Mouse (Mus musculus) forebrain, embryonic 11.5 days (tissue): ENCODE data around the gene Itgb2l. TPM values are rescaled to one million over a fixed set of nuclear protein-coding genes. Genes with fewer than 3 reads are reported as not detected.

Source experiments
- ATAC-seq: fragments of 200-750 bp; cut with Nextera tagmentation; replicated peaks from 2 replicates; pipeline ENCODE4 v1.8.0; 2017; ENCODE audit warnings: moderate TSS enrichment; ENCODE audit not compliant: low FRiP score
- DNase-seq: peaks from one replicate; pipeline ENCODE4 v3.0.0-alpha.2; 2017; ENCODE audit warnings: low spot score
- H3K27ac ChIP-seq: fragments of 300-500 bp; sonication (generic); 2 replicates; pipeline ENCODE4 v1.5.1; 2014; ENCODE audit warnings: low read depth, low read length
- H3K27me3 ChIP-seq: fragments of 300-500 bp; sonication (generic); 2 replicates; pipeline ENCODE4 v1.6.1; 2014; ENCODE audit warnings: mild to moderate bottlenecking, low read length, mixed read lengths; ENCODE audit not compliant: control insufficient read depth, insufficient read depth
- H3K36me3 ChIP-seq: fragments of 300-500 bp; sonication (generic); 2 replicates; pipeline ENCODE4 v1.6.1; 2014; ENCODE audit warnings: mild to moderate bottlenecking, low read length, moderate library complexity, mixed read lengths; ENCODE audit not compliant: control insufficient read depth, insufficient read depth
- H3K4me1 ChIP-seq: fragments of 300-500 bp; sonication (generic); replicated peaks from 2 replicates; pipeline ENCODE4 v1.6.1; 2014; ENCODE audit warnings: low read length, mixed read lengths; ENCODE audit not compliant: control insufficient read depth, insufficient read depth
- H3K4me2 ChIP-seq: fragments of 300-500 bp; sonication (generic); 2 replicates; pipeline ENCODE4 v1.6.1; 2014; ENCODE audit warnings: low read depth, mild to moderate bottlenecking, low read length, moderate library complexity, mixed read lengths; ENCODE audit not compliant: severe bottlenecking
- H3K4me3 ChIP-seq: fragments of 300-500 bp; sonication (generic); 2 replicates; pipeline ENCODE4 v1.5.1; 2014; ENCODE audit warnings: low read depth, low read length
- H3K9ac ChIP-seq: fragments of 300-500 bp; sonication (generic); 2 replicates; pipeline ENCODE4 v1.6.1; 2014; ENCODE audit warnings: low read length
- H3K9me3 ChIP-seq: fragments of 300-500 bp; sonication (generic); 2 replicates; pipeline ENCODE4 v1.6.1; 2016; ENCODE audit warnings: low read length, mixed read lengths; ENCODE audit not compliant: control insufficient read depth
- WGBS: fragments of 180-500 bp; shearing (Covaris S2); extraction: QIAGEN DNeasy Blood & Tissue Kit; methylation state at CpG from one replicate; pipeline ENCODE4 v1.1.7; 2014; 5-methylcytosine and 5-hydroxymethylcytosine counted together
- polyA plus RNA-seq: library from polyadenylated mRNA; unstranded; fragments of >200 nt; fragmentation: Nextera tagmentation; extraction: Ambion mirVana; gene quantifications from 2 replicates; pipeline ENCODE4 v1.2.1, GENCODE M21; 2014

Itgb2l gene
- polyA plus RNA-seq, 1 experiment from 2014 or later, result not detected

DNA sequence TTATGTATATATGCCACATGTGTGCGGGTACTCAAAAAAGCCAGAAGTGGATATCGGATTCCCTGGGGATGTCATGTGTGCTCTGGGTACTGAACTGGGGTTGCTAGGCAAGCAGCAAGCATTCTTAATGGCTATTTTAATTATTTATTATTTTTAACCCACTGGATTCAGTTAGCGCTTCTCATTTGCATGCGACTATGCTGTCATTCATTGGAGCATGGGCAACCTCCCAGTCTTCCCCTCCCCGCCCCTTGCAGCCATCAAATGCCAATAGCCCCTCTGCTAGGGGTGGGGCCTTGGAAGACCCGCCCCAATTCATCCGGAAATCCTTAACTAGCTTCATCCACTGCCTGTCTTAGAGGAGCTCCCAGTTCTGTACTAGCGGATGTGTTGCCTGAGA lies 2.5 kb downstream of the Itgb2l start:
- 88% methylated on average over 8 of the region's 8 CpGs for WGBS
- no peak for ATAC-seq
- no peak for DNase-seq

DNA sequence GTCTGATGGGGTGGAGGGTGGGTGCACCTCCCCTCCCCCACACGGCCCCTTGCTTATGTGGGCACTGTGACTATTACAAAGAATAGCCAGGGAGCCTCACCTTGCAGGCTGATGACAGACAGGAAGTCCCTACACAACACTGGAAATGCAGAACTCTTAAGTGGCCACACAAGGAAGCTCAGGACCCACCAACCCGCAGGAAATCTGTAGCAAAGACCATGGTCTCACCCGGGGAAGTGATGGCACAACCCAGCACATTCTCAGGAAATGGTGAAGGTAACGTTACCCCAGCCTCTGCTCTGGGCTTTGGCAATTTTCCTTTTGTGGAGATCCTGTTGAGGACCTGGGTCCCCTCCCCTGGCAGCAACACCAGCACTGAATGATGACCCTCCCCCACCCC lies 3.7 kb downstream of the Itgb2l start:
- ATAC-seq, result no peak
- DNase-seq, result no peak
- Histone ChIP-seq H3K27ac (no peak overlapping the region), H3K9me3 (no peaks in the 10 kb centered on the region), H3K4me1 (no peaks in the 10 kb centered on the region), H3K36me3 (no peaks in the 10 kb centered on the region), H3K4me3 (no peak overlapping the region), H3K4me2 (no peak overlapping the region), H3K9ac (no peak overlapping the region), H3K27me3 (no peaks in the 10 kb centered on the region)
- 76% methylated on average over 4 of the region's 4 CpGs for WGBS

More for the DNA sequence above, 2.5 kb downstream of the Itgb2l start:
- Histone ChIP-seq H3K36me3 (no peaks in the 10 kb centered on the region), H3K9me3 (no peaks in the 10 kb centered on the region), H3K9ac (no peak overlapping the region), H3K4me3 (no peak overlapping the region), H3K4me1 (no peaks in the 10 kb centered on the region), H3K27ac (no peak overlapping the region), H3K27me3 (no peaks in the 10 kb centered on the region), H3K4me2 (no peak overlapping the region)

DNA sequence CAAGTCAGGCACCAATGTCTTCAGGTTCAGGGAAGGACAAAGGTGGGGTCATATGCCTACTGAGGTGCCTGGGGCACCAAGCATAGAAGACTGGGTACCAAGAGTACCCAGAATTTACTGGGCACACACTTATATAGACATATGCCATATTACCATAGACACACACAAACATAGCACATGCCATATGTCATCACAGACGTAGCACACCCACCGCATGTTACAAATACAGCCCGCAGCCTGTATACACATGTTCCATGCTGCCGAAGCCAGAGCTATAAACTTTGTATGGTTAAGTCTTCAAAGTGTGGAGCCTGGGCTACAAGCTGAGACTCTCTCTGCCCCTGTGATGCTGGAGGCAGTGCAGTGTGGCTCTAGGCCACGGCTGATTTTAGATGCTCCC lies 4.5 kb downstream of the Itgb2l start:
- 97% methylated on average over 5 of the region's 5 CpGs for WGBS
- Histone ChIP-seq H3K4me1 (no peaks in the 10 kb centered on the region), H3K4me3 (no peak overlapping the region), H3K9me3 (no peaks in the 10 kb centered on the region), H3K27ac (no peak overlapping the region), H3K9ac (no peak overlapping the region), H3K36me3 (no peaks in the 10 kb centered on the region), H3K27me3 (no peaks in the 10 kb centered on the region), H3K4me2 (no peak overlapping the region)
- DNase-seq (no peak), ATAC-seq (no peak)

DNA sequence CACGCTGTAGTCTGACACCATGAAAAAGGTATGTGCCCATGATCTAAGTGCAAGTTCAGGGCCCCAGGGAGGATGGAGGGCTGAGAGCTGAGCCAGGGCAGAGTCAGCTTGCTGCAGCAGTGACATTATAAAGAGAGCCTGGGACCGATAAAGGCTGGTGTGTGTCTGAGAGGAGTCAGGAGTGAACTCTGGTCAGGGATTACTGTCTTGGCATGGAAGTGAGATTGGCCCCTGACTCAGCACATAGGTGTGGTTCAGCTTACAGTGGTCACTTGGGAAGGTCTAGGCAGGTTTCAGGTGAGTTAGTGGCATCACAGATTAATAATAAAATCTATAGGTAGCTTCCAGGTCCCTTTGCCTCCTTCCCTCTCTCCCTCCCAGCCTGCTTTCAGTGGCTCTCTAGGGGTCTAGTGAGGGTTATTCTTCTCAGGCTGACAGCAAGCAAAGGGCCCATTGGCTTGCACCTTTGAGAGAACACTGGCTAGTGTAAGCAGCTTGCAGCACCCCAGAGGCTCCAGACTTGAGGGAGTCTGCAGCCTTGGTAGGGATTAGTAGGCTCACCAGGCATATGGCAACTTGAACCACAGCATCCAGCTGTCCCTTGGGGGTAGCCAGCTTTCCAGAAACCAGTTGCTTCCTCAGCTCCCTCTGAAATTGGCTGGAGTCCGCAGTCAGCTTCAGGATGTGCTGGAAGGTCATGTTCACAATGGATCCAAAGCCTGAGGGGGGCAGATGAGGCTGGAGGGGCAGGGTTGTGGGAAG lies 9.2 kb downstream of the Itgb2l start:
- ATAC-seq, result no peak
- no peaks in the 10 kb centered on the region for H3K36me3 ChIP-seq

DNA sequence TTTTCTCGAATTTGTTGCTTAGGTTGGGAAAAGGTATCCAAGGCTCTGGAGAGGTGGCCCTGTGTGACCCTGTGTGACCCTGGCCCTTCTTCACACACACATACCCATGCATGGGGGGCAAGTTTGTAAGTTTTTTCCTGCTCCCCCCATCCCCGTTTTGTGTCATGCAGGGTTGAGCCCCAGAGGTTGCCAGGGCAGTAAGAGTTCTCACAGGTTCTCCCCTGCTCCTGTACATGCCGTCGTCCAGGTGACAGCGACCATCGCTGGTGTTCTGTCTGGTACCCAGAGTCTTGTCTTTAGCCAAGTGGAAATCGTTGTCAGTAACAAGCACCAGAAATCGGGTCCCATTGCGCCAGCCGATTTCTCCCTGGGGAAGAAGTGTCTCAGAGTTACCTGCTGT lies 10.2 kb downstream of the Itgb2l start:
- ATAC-seq, result no peak
- DNase-seq, result no peak
- Histone ChIP-seq H3K4me1 (no peaks in the 10 kb centered on the region), H3K4me2 (no peak overlapping the region), H3K9ac (no peak overlapping the region), H3K27me3 (no peaks in the 10 kb centered on the region), H3K9me3 (no peaks in the 10 kb centered on the region), H3K27ac (no peak overlapping the region), H3K36me3 (no peaks in the 10 kb centered on the region), H3K4me3 (no peak overlapping the region)
- 85% methylated on average over 10 of the region's 10 CpGs for WGBS

More for the DNA sequence above, 9.2 kb downstream of the Itgb2l start:
- no peaks in the 10 kb centered on the region for H3K9me3 ChIP-seq
- DNase-seq, result no peak
- WGBS, result 84% methylated on average over 3 of the region's 3 CpGs
- H3K27ac ChIP-seq, result no peak overlapping the region
- H3K4me2 ChIP-seq, result no peak overlapping the region
- no peaks in the 10 kb centered on the region for H3K4me1 ChIP-seq
- no peak overlapping the region for H3K9ac ChIP-seq
- no peak overlapping the region for H3K4me3 ChIP-seq
- no peaks in the 10 kb centered on the region for H3K27me3 ChIP-seq

DNA sequence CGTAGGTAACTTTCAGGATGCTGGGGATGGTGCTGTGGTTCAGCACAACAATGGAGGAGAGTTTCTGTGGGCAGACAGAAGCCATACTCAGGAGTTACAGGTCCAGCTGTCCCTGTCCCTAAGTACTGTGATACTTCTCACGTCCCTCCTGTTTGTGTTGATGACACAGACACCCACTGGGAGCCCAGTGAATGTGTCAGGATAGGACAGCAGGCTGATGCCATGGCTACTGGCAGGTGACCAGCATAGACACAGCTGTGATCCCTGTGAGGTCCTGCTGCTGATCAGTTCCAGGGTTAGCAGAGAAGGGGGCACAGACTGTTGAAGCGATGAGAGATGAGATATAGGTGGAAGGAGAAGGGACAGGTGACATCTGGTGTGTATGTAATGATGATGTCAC lies 14.4 kb downstream of the Itgb2l start:
- Histone ChIP-seq H3K9ac (no peak overlapping the region), H3K4me2 (no peak overlapping the region), H3K36me3 (no peaks in the 10 kb centered on the region), H3K9me3 (no peaks in the 10 kb centered on the region), H3K27me3 (no peaks in the 10 kb centered on the region), H3K4me1 (no peaks in the 10 kb centered on the region), H3K4me3 (no peak overlapping the region), H3K27ac (no peak overlapping the region)
- WGBS, result 71% methylated on average over 3 of the region's 3 CpGs
- DNase-seq (no peak), ATAC-seq (no peak)

DNA sequence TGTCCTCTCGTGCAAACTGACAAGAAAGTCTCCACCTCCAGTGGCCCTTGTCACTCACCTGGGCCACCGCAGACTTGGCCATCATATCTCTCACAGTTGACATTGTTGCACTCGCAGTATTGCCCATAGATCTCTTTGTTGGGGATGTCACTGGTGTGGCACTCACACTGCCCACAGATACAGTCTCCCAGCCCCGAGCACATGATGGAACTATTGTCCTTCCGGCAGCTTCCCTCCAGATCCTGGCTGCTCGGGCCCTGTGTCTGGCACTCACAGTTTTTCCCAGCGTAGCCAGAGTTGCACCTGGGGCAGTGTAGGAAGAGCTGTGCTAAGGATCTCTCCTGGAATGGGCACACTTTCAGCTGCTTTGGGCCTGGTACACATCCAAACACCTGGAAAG lies 16.7 kb downstream of the Itgb2l start:
- DNase-seq, result no peak
- 86% methylated on average over 7 of the region's 7 CpGs for WGBS
- no peak overlapping the region for H3K4me2 ChIP-seq
- H3K4me1 ChIP-seq, result no peaks in the 10 kb centered on the region
- no peaks in the 10 kb centered on the region for H3K27me3 ChIP-seq
- H3K4me3 ChIP-seq, result no peak overlapping the region
- H3K9ac ChIP-seq, result no peak overlapping the region
- no peaks in the 10 kb centered on the region for H3K36me3 ChIP-seq
- H3K27ac ChIP-seq, result no peak overlapping the region
- ATAC-seq, result no peak
- no peaks in the 10 kb centered on the region for H3K9me3 ChIP-seq

DNA sequence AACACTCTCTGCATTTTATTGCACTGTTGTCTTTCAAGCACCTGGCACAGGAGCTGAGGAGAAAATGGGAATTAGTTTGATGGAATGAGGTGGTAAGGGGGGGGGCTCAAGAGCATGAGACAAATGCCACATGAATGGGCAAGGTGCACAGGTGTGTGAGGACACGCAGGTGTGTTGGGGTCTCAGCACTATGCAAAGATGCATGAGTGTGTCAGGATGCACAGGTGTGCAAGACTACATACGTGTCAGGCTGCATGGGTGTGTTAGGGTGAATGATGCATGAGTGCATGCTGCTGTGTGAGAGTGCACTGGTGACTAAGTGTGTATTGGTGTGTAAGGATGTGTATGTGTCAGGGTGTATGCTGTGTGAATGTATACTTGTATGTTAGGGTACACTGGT lies 18.4 kb downstream of the Itgb2l start:
- H3K36me3 ChIP-seq, result no peaks in the 10 kb centered on the region
- H3K4me1 ChIP-seq, result no peaks in the 10 kb centered on the region
- H3K4me2 ChIP-seq, result no peak overlapping the region
- no peak overlapping the region for H3K9ac ChIP-seq
- no peaks in the 10 kb centered on the region for H3K27me3 ChIP-seq
- H3K27ac ChIP-seq, result no peak overlapping the region
- H3K4me3 ChIP-seq, result no peak overlapping the region
- ATAC-seq (no peak), DNase-seq (no peak)
- H3K9me3 ChIP-seq, result no peaks in the 10 kb centered on the region
- 84% methylated on average over 2 of the region's 2 CpGs for WGBS

DNA sequence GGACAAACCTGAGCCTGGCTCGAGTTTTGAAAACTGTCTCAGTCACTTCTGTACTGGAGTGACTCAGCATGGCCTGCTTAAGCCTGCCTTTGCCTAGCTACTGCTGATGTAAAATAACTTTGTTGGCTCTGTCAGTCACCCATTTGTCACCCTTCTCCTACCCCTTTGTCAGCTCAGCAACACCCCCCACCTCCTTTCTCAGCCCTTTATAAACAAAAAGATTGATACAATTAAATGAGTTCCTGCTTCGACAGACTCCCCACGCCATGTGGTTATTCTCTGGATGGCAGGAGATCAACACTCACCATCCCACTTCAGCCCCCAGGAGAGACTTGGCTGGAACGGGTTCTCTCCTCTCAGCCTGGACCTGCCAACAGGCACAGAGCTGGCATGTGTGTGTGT lies 35.4 kb downstream of the Itgb2l start:
- H3K4me1 ChIP-seq, result no peaks in the 10 kb centered on the region
- H3K27me3 ChIP-seq, result no peaks in the 10 kb centered on the region
- ATAC-seq (no peak), DNase-seq (no peak)
- H3K4me3 ChIP-seq, result no peak overlapping the region
- no peak overlapping the region for H3K4me2 ChIP-seq
- no peaks in the 10 kb centered on the region for H3K36me3 ChIP-seq
- H3K9me3 ChIP-seq, result no peaks in the 10 kb centered on the region
- no peak overlapping the region for H3K9ac ChIP-seq
- no peak overlapping the region for H3K27ac ChIP-seq
- WGBS, result 34% methylated on average over 4 of the region's 4 CpGs
